Comparison of ENCODE assay signal across 8 mouse cellular contexts in genomic region chr14:121034973-121035662, GRCm38 (mm10). TPM values are rescaled to one million over a fixed set of nuclear protein-coding genes. Genes with fewer than 3 reads are reported as not detected.
DNase-seq lines count a peak whose midpoint lies in the region; ATAC-seq lines count a peak whose summit lies in the region.

TSS of gene Farp1 (plus strand) at chr14:121035200.

- H3K9ac ChIP-seq in hindbrain, embryonic 13.5 days, result peak within 1 kb of the TSS; percentile 94

- H3K36me3 ChIP-seq in hindbrain, embryonic 13.5 days, result no peaks in the 10 kb centered on the region

- no peaks in the 10 kb centered on the region for H3K9me3 ChIP-seq in hindbrain, embryonic 13.5 days

- peak within 1 kb of the TSS; percentile 86 for H3K4me2 ChIP-seq in hindbrain, embryonic 13.5 days

- peak; percentile 94 for ATAC-seq in hindbrain, embryonic 13.5 days (ENCODE audit: low FRiP score)

- WGBS in hindbrain, embryonic 13.5 days, result 1% methylated on average over 59 of the region's 61 CpGs

- peak; percentile 84 for DNase-seq in NIH3T3 (ENCODE audit: low read depth)
- DNase-seq in cerebellum, postnatal 10 days, result peak; percentile 93 to 94
- peak; percentile 75 to 78 for DNase-seq in frontal cortex, postnatal 36 days (ENCODE audit: low spot score in 2 of 2)
- peak; percentile 78 to 81 for DNase-seq in layer of hippocampus, postnatal 36 days
- DNase-seq in lung, postnatal 25 days (ENCODE audit: low spot score), result peak; percentile 89
- peak; percentile 88 for DNase-seq in retina, postnatal 1 day
- DNase-seq in urinary bladder, adult 2 months (ENCODE audit: low spot score), result peak; percentile 89

- H3K4me3 ChIP-seq in hindbrain, embryonic 13.5 days, result peak within 1 kb of the TSS; percentile 85

- peak within 1 kb of the TSS; percentile 89 for H3K27ac ChIP-seq in hindbrain, embryonic 13.5 days

- peaks cover 35% of the 10 kb centered on the region for H3K4me1 ChIP-seq in hindbrain, embryonic 13.5 days (replicated peaks)

- peaks cover 24% of the 10 kb centered on the region for H3K27me3 ChIP-seq in hindbrain, embryonic 13.5 days

RNA-seq across cellular contexts. Expression of gene Farp1, which starts in this region (rescaled TPM):
- 23.3 and 24.8 TPM in 2 replicates for polyA plus RNA-seq in hindbrain, embryonic 13.5 days (2015; fragmentation: Nextera tagmentation; extraction: Ambion mirVana)
- total RNA-seq in layer of hippocampus, postnatal 36 days (2021), result 100 to 1,000 TPM in 1 of 2 experiments, 10 to 100 TPM in 1; 91.6 to 115 TPM
- 31.7 and 46.1 TPM in 2 replicates for polyA plus RNA-seq in urinary bladder, adult 2 months (2012; rRNA removed)

Comparison
In these comparisons a context has a peak if more than half of its experiments do, and no peak if none do; other contexts are left out.
1. Peak in every context shown above with its lines: DNase-seq, ATAC-seq, H3K4me3 ChIP-seq and H3K27ac ChIP-seq.